Mouse (Mus musculus) kidney, embryonic 14.5 days (tissue): ENCODE data around the gene Adcy6. TPM values are rescaled to one million over a fixed set of nuclear protein-coding genes. Genes with fewer than 3 reads are reported as not detected.

Experiments
- ATAC-seq: fragments of 200-750 bp; cut with Nextera tagmentation; 2 replicates; pipeline ENCODE4 v1.8.0; 2017; ENCODE audit warnings: moderate number of reproducible peaks, mild to moderate bottlenecking, moderate TSS enrichment, moderate library complexity; ENCODE audit not compliant: low FRiP score, low TSS enrichment
- H3K27ac ChIP-seq: fragments of 300-500 bp; sonication (generic); 2 replicates; pipeline ENCODE4 v1.5.1; 2014; ENCODE audit warnings: low read depth, mild to moderate bottlenecking, low read length, moderate library complexity, mixed read lengths
- H3K27me3 ChIP-seq: fragments of 300-500 bp; sonication (generic); 2 replicates; pipeline ENCODE4 v1.6.1; 2014; ENCODE audit warnings: mild to moderate bottlenecking, low read length; ENCODE audit not compliant: control insufficient read depth, insufficient read depth
- H3K36me3 ChIP-seq: fragments of 300-500 bp; sonication (generic); 2 replicates; pipeline ENCODE4 v1.6.1; 2014; ENCODE audit warnings: low read length, mixed read lengths; ENCODE audit not compliant: control insufficient read depth, insufficient read depth
- H3K4me1 ChIP-seq: fragments of 300-500 bp; sonication (generic); 2 replicates; pipeline ENCODE4 v1.6.1; 2014; ENCODE audit warnings: low read length, mixed read lengths; ENCODE audit not compliant: control insufficient read depth, insufficient read depth
- H3K4me2 ChIP-seq: fragments of 300-500 bp; sonication (generic); replicated peaks from 2 replicates; pipeline ENCODE4 v1.6.1; 2014; ENCODE audit warnings: low read depth, mild to moderate bottlenecking, low read length
- H3K4me3 ChIP-seq: fragments of 300-500 bp; sonication (generic); 2 replicates; pipeline ENCODE4 v1.5.1; 2014; ENCODE audit warnings: mild to moderate bottlenecking, low read length
- H3K9ac ChIP-seq: fragments of 300-500 bp; sonication (generic); 2 replicates; pipeline ENCODE4 v1.6.1; 2014; ENCODE audit warnings: low read depth, mild to moderate bottlenecking, low read length, moderate library complexity
- H3K9me3 ChIP-seq: fragments of 300-500 bp; sonication (generic); 2 replicates; pipeline ENCODE4 v1.6.1; 2016; ENCODE audit warnings: low read length; ENCODE audit not compliant: control insufficient read depth
- WGBS: fragments of 180-500 bp; shearing (Covaris S2); extraction: QIAGEN DNeasy Blood & Tissue Kit; methylation state at CpG from one replicate; pipeline ENCODE4 v1.1.7; 2014; 5-methylcytosine and 5-hydroxymethylcytosine counted together
- polyA plus RNA-seq: library from polyadenylated mRNA; unstranded; fragments of >200 nt; fragmentation: Nextera tagmentation; extraction: Ambion mirVana; gene quantifications from 2 replicates; pipeline ENCODE4 v1.2.1, GENCODE M21; 2014

The Adcy6 gene
- polyA plus RNA-seq, 1 experiment from 2014 or later = 26.2 TPM

- peaks cover 12% of the 10 kb centered on the region for H3K36me3 ChIP-seq
- no peaks in the 10 kb centered on the region for H3K9me3 ChIP-seq
- H3K4me1 ChIP-seq = peaks cover 4% of the 10 kb centered on the region; the same call in 1 of the 2 replicates
- WGBS = 25% methylated on average over 7 of the region's 7 CpGs
- H3K27ac ChIP-seq = no peak overlapping the region; the same call in 1 of the 2 replicates
- ATAC-seq = no peak
- H3K4me3 ChIP-seq = no peak overlapping the region
- no peaks in the 10 kb centered on the region for H3K27me3 ChIP-seq
- no peak overlapping the region for H3K9ac ChIP-seq
- no peak overlapping the region for H3K4me2 ChIP-seq
Measured at GRCm38 (mm10) chr15:98585421-98585820, 24.5 kb downstream of the Adcy6 start.

GRCm38 (mm10) chr15:98582996-98583395, 26.9 kb downstream of the Adcy6 start:
- Histone ChIP-seq H3K27ac (no peak overlapping the region), H3K4me3 (no peak overlapping the region), H3K4me2 (no peak overlapping the region), H3K27me3 (no peaks in the 10 kb centered on the region), H3K9me3 (no peaks in the 10 kb centered on the region), H3K4me1 (peaks cover 4% of the 10 kb centered on the region; the same call in 1 of the 2 replicates), H3K9ac (no peak overlapping the region), H3K36me3 (no peaks in the 10 kb centered on the region)
- ATAC-seq = no peak
- 79% methylated on average over 8 of the region's 8 CpGs for WGBS

- Histone ChIP-seq H3K27ac (no peak overlapping the region), H3K9ac (no peak overlapping the region), H3K4me2 (no peak overlapping the region), H3K4me3 (no peak overlapping the region), H3K36me3 (no peaks in the 10 kb centered on the region), H3K27me3 (no peaks in the 10 kb centered on the region), H3K9me3 (no peaks in the 10 kb centered on the region), H3K4me1 (peaks cover 4% of the 10 kb centered on the region; the same call in 1 of the 2 replicates)
- no peak for ATAC-seq
- WGBS = 80% methylated on average over 8 of the region's 8 CpGs
Measured at GRCm38 (mm10) chr15:98582410-98582809, 27.5 kb downstream of the Adcy6 start.

GRCm38 (mm10) chr15:98579795-98580464, 29.9 kb downstream of the Adcy6 start:
- ATAC-seq = peak; percentile 89
- no peak overlapping the region for H3K4me3 ChIP-seq

GRCm38 (mm10) chr15:98579310-98579709, 30.6 kb downstream of the Adcy6 start:
- Histone ChIP-seq H3K4me2 (no peak overlapping the region), H3K9ac (no peak overlapping the region), H3K27ac (no peak overlapping the region), H3K36me3 (no peaks in the 10 kb centered on the region), H3K27me3 (no peaks in the 10 kb centered on the region), H3K4me3 (no peak overlapping the region), H3K4me1 (no peaks in the 10 kb centered on the region), H3K9me3 (no peaks in the 10 kb centered on the region)
- WGBS = 96% methylated on average over 2 of the region's 2 CpGs
- peak; percentile 18; the same call in 1 of the 2 replicates for ATAC-seq

More at GRCm38 (mm10) chr15:98579795-98580464, 29.9 kb downstream of the Adcy6 start:
- Histone ChIP-seq H3K36me3 (no peaks in the 10 kb centered on the region), H3K27me3 (no peaks in the 10 kb centered on the region), H3K4me1 (no peaks in the 10 kb centered on the region), H3K9ac (no peak overlapping the region), H3K4me2 (no peak overlapping the region), H3K9me3 (no peaks in the 10 kb centered on the region), H3K27ac (no peak overlapping the region)
- WGBS = 48% methylated on average over 4 of the region's 5 CpGs

- Histone ChIP-seq H3K9ac (no peak overlapping the region), H3K36me3 (no peaks in the 10 kb centered on the region), H3K4me2 (no peak overlapping the region), H3K9me3 (no peaks in the 10 kb centered on the region), H3K27ac (no peak overlapping the region), H3K4me1 (peaks cover 6% of the 10 kb centered on the region; the same call in 1 of the 2 replicates), H3K27me3 (no peaks in the 10 kb centered on the region), H3K4me3 (no peak overlapping the region)
- 66% methylated on average over 4 of the region's 4 CpGs for WGBS
- no peak for ATAC-seq
Measured at GRCm38 (mm10) chr15:98573293-98573692, 36.6 kb downstream of the Adcy6 start.

- Histone ChIP-seq H3K4me2 (no peak within 1 kb of the TSS), H3K36me3 (no peaks in the 10 kb centered on the region), H3K4me1 (peaks cover 10% of the 10 kb centered on the region), H3K4me3 (no peak within 1 kb of the TSS), H3K9ac (no peak within 1 kb of the TSS), H3K27me3 (no peaks in the 10 kb centered on the region), H3K9me3 (no peaks in the 10 kb centered on the region), H3K27ac (no peak within 1 kb of the TSS)
- WGBS = 81% methylated on average over 10 of the region's 10 CpGs
- no peak for ATAC-seq
Measured at GRCm38 (mm10) chr15:98570873-98571538, 38.9 kb downstream of the Adcy6 start, which contains the start of the genes Ccnt1 and 4930415O20Rik. Gene Ccnt1, minus strand, starts transcription at chr15:98570923. Gene 4930415O20Rik, plus strand, starts transcription at chr15:98571004.

- WGBS = 88% methylated on average over 4 of the region's 4 CpGs
- Histone ChIP-seq H3K4me2 (no peak overlapping the region), H3K4me1 (peaks cover 20% of the 10 kb centered on the region), H3K27ac (no peak overlapping the region), H3K36me3 (peaks cover 4% of the 10 kb centered on the region; the same call in 1 of the 2 replicates), H3K4me3 (no peak overlapping the region), H3K27me3 (no peaks in the 10 kb centered on the region), H3K9ac (no peak overlapping the region), H3K9me3 (no peaks in the 10 kb centered on the region)
- no peak for ATAC-seq
Measured at GRCm38 (mm10) chr15:98569795-98570365, 40.0 kb downstream of the Adcy6 start.

DNA sequence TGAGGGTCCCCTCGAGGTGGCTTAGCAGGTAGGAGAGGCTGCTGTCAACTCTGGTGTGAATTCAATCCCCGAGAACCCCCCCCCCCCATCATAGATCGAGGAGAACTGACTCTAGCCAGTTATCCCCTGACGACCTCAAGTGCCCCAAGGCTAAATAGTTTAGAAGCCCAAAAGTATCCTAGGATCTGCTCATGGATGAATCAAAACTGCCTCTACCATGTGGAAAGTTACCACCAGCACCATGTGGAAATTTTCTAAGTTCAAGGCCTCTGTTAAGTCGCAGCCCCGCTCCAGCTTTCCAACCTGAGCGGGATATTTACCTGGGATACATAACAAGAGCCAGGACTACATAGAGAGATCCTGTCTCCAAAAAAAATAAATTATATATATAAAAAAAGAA, 40.7 kb downstream of the Adcy6 start:
- H3K27ac ChIP-seq = no peak overlapping the region

More for the DNA sequence above, 40.7 kb downstream of the Adcy6 start:
- Histone ChIP-seq H3K9ac (peak overlapping the region; percentile 88; the same call in 1 of the 2 replicates), H3K27me3 (no peaks in the 10 kb centered on the region), H3K4me2 (peak overlapping the region; percentile 54), H3K36me3 (peaks cover 4% of the 10 kb centered on the region; the same call in 1 of the 2 replicates), H3K9me3 (no peaks in the 10 kb centered on the region), H3K4me1 (peaks cover 20% of the 10 kb centered on the region), H3K4me3 (peak overlapping the region; percentile 74)
- WGBS = 71% methylated on average over 7 of the region's 7 CpGs
- ATAC-seq = no peak
